Mouse (Mus musculus): Measurements from ENCODE around the gene Olfr1241. TPM values are rescaled to one million over a fixed set of nuclear protein-coding genes. Genes with fewer than 3 reads are reported as not detected.

The Olfr1241 gene
- polyA plus RNA-seq (2014; fragmentation: Nextera tagmentation; extraction: Ambion mirVana): not detected in 2 replicates

- Histone ChIP-seq H3K4me3 (ENCODE audit: control insufficient read depth in 1 of 2, insufficient read depth in 1 of 2, low read depth in 1 of 2, low read length in 2 of 2) (no peak within 1 kb of the TSS), H3K4me1 (ENCODE audit: control insufficient read depth in 2 of 2, insufficient read depth in 2 of 2, low read length in 2 of 2) (no peaks in the 10 kb centered on the region), H3K4me2 (ENCODE audit: low read length) (no peak within 1 kb of the TSS), H3K27me3 (ENCODE audit: control insufficient read depth, insufficient read depth, low read length) (no peaks in the 10 kb centered on the region), H3K9ac (ENCODE audit: low read length) (no peak within 1 kb of the TSS), H3K9me3 (ENCODE audit: control insufficient read depth, low read length) (no peaks in the 10 kb centered on the region), H3K36me3 (ENCODE audit: control insufficient read depth, insufficient read depth, low read length) (no peaks in the 10 kb centered on the region), H3K27ac (replicated peaks in 1 of 2; ENCODE audit: control insufficient read depth in 1 of 2, insufficient read depth in 1 of 2, low read depth in 2 of 2, low read length in 2 of 2) (no peak within 1 kb of the TSS)
- no peak for ATAC-seq (ENCODE audit: insufficient number of reproducible peaks, insufficient read depth, low FRiP score, low read depth)
These were observed at the start of gene Olfr1241 for GRCm38 (mm10) chr2:89487026-89487425. Olfr1241 (minus strand) TSS chr2:89487126.

DNA sequence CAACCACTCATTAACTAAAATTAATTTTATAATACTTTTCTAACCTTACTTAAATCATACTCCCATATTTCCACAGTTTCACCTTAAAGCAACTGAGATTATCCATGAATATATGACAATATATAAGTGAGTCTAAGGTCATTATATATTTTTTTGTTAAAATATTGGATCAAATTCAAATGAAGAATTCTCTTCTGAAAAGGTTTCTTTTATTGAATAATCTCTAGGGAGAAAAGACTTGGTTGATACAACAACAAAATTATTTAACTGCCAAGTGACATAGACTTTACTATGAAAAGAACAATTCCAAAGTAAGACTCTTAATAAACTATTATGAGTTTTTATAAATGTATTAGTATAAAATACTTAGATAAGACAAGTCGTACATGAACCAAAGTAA is 44.5 kb upstream of the Olfr1241 start, which contains the start of gene Olfr1243:
Olfr1243 (minus strand) TSS at position 101 of the 400 bp plus-strand sequence.
- H3K4me3 ChIP-seq (ENCODE audit: control insufficient read depth in 1 of 2, insufficient read depth in 1 of 2, low read depth in 1 of 2, low read length in 2 of 2): no peak within 1 kb of the TSS
- H3K4me2 ChIP-seq (ENCODE audit: low read length): no peak within 1 kb of the TSS
- H3K27me3 ChIP-seq (ENCODE audit: control insufficient read depth, insufficient read depth, low read length): no peaks in the 10 kb centered on the region
- no peaks in the 10 kb centered on the region for H3K36me3 ChIP-seq (ENCODE audit: control insufficient read depth, insufficient read depth, low read length)
- no peak within 1 kb of the TSS for H3K9ac ChIP-seq (ENCODE audit: low read length)
- ATAC-seq (ENCODE audit: insufficient number of reproducible peaks, insufficient read depth, low FRiP score, low read depth): no peak
- no peaks in the 10 kb centered on the region for H3K4me1 ChIP-seq (ENCODE audit: control insufficient read depth in 2 of 2, insufficient read depth in 2 of 2, low read length in 2 of 2)
- H3K27ac ChIP-seq (replicated peaks in 1 of 2; ENCODE audit: control insufficient read depth in 1 of 2, insufficient read depth in 1 of 2, low read depth in 2 of 2, low read length in 2 of 2): no peak within 1 kb of the TSS
- WGBS: 71% methylated on average over 1 of the region's 1 CpGs
- H3K9me3 ChIP-seq (ENCODE audit: control insufficient read depth, low read length): no peaks in the 10 kb centered on the region

GRCm38 (mm10) chr2:89498235-89498634 is 11.3 kb upstream of the Olfr1241 start, which contains the start of gene Olfr1242:
Olfr1242 (minus strand) TSS chr2:89498335.
- Histone ChIP-seq H3K27ac (replicated peaks in 1 of 2; ENCODE audit: control insufficient read depth in 1 of 2, insufficient read depth in 1 of 2, low read depth in 2 of 2, low read length in 2 of 2) (no peak within 1 kb of the TSS), H3K36me3 (ENCODE audit: control insufficient read depth, insufficient read depth, low read length) (no peaks in the 10 kb centered on the region), H3K4me1 (ENCODE audit: control insufficient read depth in 2 of 2, insufficient read depth in 2 of 2, low read length in 2 of 2) (no peaks in the 10 kb centered on the region), H3K4me3 (ENCODE audit: control insufficient read depth in 1 of 2, insufficient read depth in 1 of 2, low read depth in 1 of 2, low read length in 2 of 2) (no peak within 1 kb of the TSS), H3K4me2 (ENCODE audit: low read length) (no peak within 1 kb of the TSS), H3K9ac (ENCODE audit: low read length) (no peak within 1 kb of the TSS), H3K27me3 (ENCODE audit: control insufficient read depth, insufficient read depth, low read length) (no peaks in the 10 kb centered on the region), H3K9me3 (ENCODE audit: control insufficient read depth, low read length) (no peaks in the 10 kb centered on the region)
- no peak for ATAC-seq (ENCODE audit: insufficient number of reproducible peaks, insufficient read depth, low FRiP score, low read depth)
- 58% methylated on average over 1 of the region's 1 CpGs for WGBS

DNA sequence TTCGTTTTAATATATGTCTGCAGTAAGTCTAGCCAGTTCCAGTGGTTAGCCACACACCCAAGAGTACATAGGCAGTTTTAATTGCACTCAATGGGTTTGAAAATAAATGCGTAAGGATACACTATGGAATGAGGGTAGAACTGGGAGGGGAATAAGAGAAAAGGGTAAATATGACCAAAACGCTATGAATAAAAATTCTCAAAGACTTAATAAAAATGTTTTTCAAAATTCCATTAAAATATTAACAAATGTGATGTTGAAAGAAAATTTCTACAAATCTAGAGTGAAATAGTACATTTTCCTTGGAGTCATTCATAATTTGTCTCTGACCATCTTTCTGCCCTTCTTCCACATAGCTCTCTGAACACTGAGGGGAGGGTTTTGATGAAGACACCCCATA is 44.0 kb downstream of the Olfr1241 start, which contains the start of gene Olfr1240:
Olfr1240 (minus strand) TSS at position 101 of the 400 bp plus-strand sequence.
- no peak within 1 kb of the TSS for H3K4me2 ChIP-seq (ENCODE audit: low read length)
- ATAC-seq (ENCODE audit: insufficient number of reproducible peaks, insufficient read depth, low FRiP score, low read depth): no peak
- no peak within 1 kb of the TSS for H3K27ac ChIP-seq (replicated peaks in 1 of 2; ENCODE audit: control insufficient read depth in 1 of 2, insufficient read depth in 1 of 2, low read depth in 2 of 2, low read length in 2 of 2)
- H3K4me1 ChIP-seq (ENCODE audit: control insufficient read depth in 2 of 2, insufficient read depth in 2 of 2, low read length in 2 of 2): no peaks in the 10 kb centered on the region
- 78% methylated on average over 3 of the region's 3 CpGs for WGBS
- H3K36me3 ChIP-seq (ENCODE audit: control insufficient read depth, insufficient read depth, low read length): no peaks in the 10 kb centered on the region
- H3K9ac ChIP-seq (ENCODE audit: low read length): no peak within 1 kb of the TSS
- H3K4me3 ChIP-seq (ENCODE audit: control insufficient read depth in 1 of 2, insufficient read depth in 1 of 2, low read depth in 1 of 2, low read length in 2 of 2): no peak within 1 kb of the TSS
- no peaks in the 10 kb centered on the region for H3K9me3 ChIP-seq (ENCODE audit: control insufficient read depth, low read length)
- H3K27me3 ChIP-seq (ENCODE audit: control insufficient read depth, insufficient read depth, low read length): no peaks in the 10 kb centered on the region

Other genes starting within 250 kb of the Olfr1241 start
- not detected in 2 replicates for gene Olfr1228, start 233.1 kb downstream of the Olfr1241 start, polyA plus RNA-seq (2014; fragmentation: Nextera tagmentation; extraction: Ambion mirVana)
- gene Olfr1229, start 199.1 kb downstream of the Olfr1241 start, polyA plus RNA-seq (2014; fragmentation: Nextera tagmentation; extraction: Ambion mirVana): not detected in 2 replicates
- not detected in 2 replicates for gene Olfr1230, start 189.9 kb downstream of the Olfr1241 start, polyA plus RNA-seq (2014; fragmentation: Nextera tagmentation; extraction: Ambion mirVana)
- not detected in 2 replicates for gene Olfr1231, start 180.1 kb downstream of the Olfr1241 start, polyA plus RNA-seq (2014; fragmentation: Nextera tagmentation; extraction: Ambion mirVana)
- not detected in 2 replicates for gene Olfr1232, start 157.5 kb downstream of the Olfr1241 start, polyA plus RNA-seq (2014; fragmentation: Nextera tagmentation; extraction: Ambion mirVana)
- not detected in 2 replicates for gene Olfr1233, start 144.7 kb downstream of the Olfr1241 start, polyA plus RNA-seq (2014; fragmentation: Nextera tagmentation; extraction: Ambion mirVana)
- not detected in 2 replicates for gene Olfr1234, start 122.3 kb downstream of the Olfr1241 start, polyA plus RNA-seq (2014; fragmentation: Nextera tagmentation; extraction: Ambion mirVana)
- gene Olfr1238, start 77.5 kb downstream of the Olfr1241 start, polyA plus RNA-seq (2014; fragmentation: Nextera tagmentation; extraction: Ambion mirVana): not detected in 2 replicates
- not detected in 2 replicates for gene Olfr1239, start 66.7 kb downstream of the Olfr1241 start, polyA plus RNA-seq (2014; fragmentation: Nextera tagmentation; extraction: Ambion mirVana)
- gene Olfr1240, start 44.1 kb downstream of the Olfr1241 start, polyA plus RNA-seq (2014; fragmentation: Nextera tagmentation; extraction: Ambion mirVana): not detected in 2 replicates
- not detected in 2 replicates for gene Olfr1242, start 11.2 kb upstream of the Olfr1241 start, polyA plus RNA-seq (2014; fragmentation: Nextera tagmentation; extraction: Ambion mirVana)
- not detected in 2 replicates for gene Olfr1243, start 44.4 kb upstream of the Olfr1241 start, polyA plus RNA-seq (2014; fragmentation: Nextera tagmentation; extraction: Ambion mirVana)
- not detected in 2 replicates for gene Olfr1245, start 91.3 kb upstream of the Olfr1241 start, polyA plus RNA-seq (2014; fragmentation: Nextera tagmentation; extraction: Ambion mirVana)
- gene Olfr1246, start 106.0 kb upstream of the Olfr1241 start, polyA plus RNA-seq (2014; fragmentation: Nextera tagmentation; extraction: Ambion mirVana): not detected in 2 replicates
- gene Olfr1247, start 127.0 kb upstream of the Olfr1241 start, polyA plus RNA-seq (2014; fragmentation: Nextera tagmentation; extraction: Ambion mirVana): not detected in 2 replicates
- not detected in 2 replicates for gene Olfr1248, start 131.1 kb upstream of the Olfr1241 start, polyA plus RNA-seq (2014; fragmentation: Nextera tagmentation; extraction: Ambion mirVana)
- not detected in 2 replicates for gene Olfr1249, start 147.9 kb upstream of the Olfr1241 start, polyA plus RNA-seq (2014; fragmentation: Nextera tagmentation; extraction: Ambion mirVana)
- gene Olfr1250, start 174.3 kb upstream of the Olfr1241 start, polyA plus RNA-seq (2014; fragmentation: Nextera tagmentation; extraction: Ambion mirVana): not detected in 2 replicates
- gene Olfr1251, start 184.8 kb upstream of the Olfr1241 start, polyA plus RNA-seq (2014; fragmentation: Nextera tagmentation; extraction: Ambion mirVana): not detected in 2 replicates
- gene Olfr1252, start 237.9 kb upstream of the Olfr1241 start, polyA plus RNA-seq (2014; fragmentation: Nextera tagmentation; extraction: Ambion mirVana): not detected in 2 replicates

Measured in heart, embryonic 14.5 days (tissue).